Mouse (Mus musculus) hindbrain, embryonic 16.5 days (tissue): ENCODE data around the gene Nans. TPM values are rescaled to one million over a fixed set of nuclear protein-coding genes. Genes with fewer than 3 reads are reported as not detected.

ENCODE experiments used
- ATAC-seq: fragments of 200-750 bp; cut with Nextera tagmentation; 2 replicates; pipeline ENCODE4 v1.8.0; 2017; ENCODE audit warnings: moderate TSS enrichment, moderate library complexity
- H3K27ac ChIP-seq: fragments of 300-500 bp; sonication (generic); 2 replicates; pipeline ENCODE4 v1.5.1; 2014; ENCODE audit warnings: low read depth, mild to moderate bottlenecking, control low read depth, low read length, moderate library complexity
- H3K27me3 ChIP-seq: fragments of 300-500 bp; sonication (generic); replicated peaks from 2 replicates; pipeline ENCODE4 v1.6.1; 2014; ENCODE audit warnings: low read length; ENCODE audit not compliant: control insufficient read depth, insufficient read depth
- H3K36me3 ChIP-seq: fragments of 300-500 bp; sonication (generic); 2 replicates; pipeline ENCODE4 v1.6.1; 2014; ENCODE audit warnings: mild to moderate bottlenecking, low read length, moderate library complexity, mixed read lengths; ENCODE audit not compliant: control insufficient read depth, insufficient read depth
- H3K4me1 ChIP-seq: fragments of 300-500 bp; sonication (generic); 2 replicates; pipeline ENCODE4 v1.6.1; 2014; ENCODE audit warnings: low read depth, low read length; ENCODE audit not compliant: control insufficient read depth, insufficient read depth
- H3K4me2 ChIP-seq: fragments of 300-500 bp; sonication (generic); 2 replicates; pipeline ENCODE4 v1.6.1; 2014; ENCODE audit warnings: mild to moderate bottlenecking, low read length, control low read depth, moderate library complexity
- H3K4me3 ChIP-seq: fragments of 300-500 bp; sonication (generic); 2 replicates; pipeline ENCODE4 v1.5.1; 2014; ENCODE audit warnings: mild to moderate bottlenecking, low read length, control low read depth, moderate library complexity
- H3K9ac ChIP-seq: fragments of 300-500 bp; sonication (generic); 2 replicates; pipeline ENCODE4 v1.6.1; 2014; ENCODE audit warnings: low read depth, mild to moderate bottlenecking, control low read depth, low read length, moderate library complexity
- H3K9me3 ChIP-seq: fragments of 300-500 bp; sonication (generic); 2 replicates; pipeline ENCODE4 v1.6.1; 2014; ENCODE audit warnings: mild to moderate bottlenecking, low read length, moderate library complexity; ENCODE audit not compliant: control insufficient read depth
- WGBS: fragments of 180-500 bp; shearing (Covaris S2); extraction: QIAGEN DNeasy Blood & Tissue Kit; methylation state at CpG from one replicate; pipeline ENCODE4 v1.1.7; 2014; 5-methylcytosine and 5-hydroxymethylcytosine counted together
- polyA plus RNA-seq: library from polyadenylated mRNA; unstranded; fragments of >200 nt; fragmentation: Nextera tagmentation; extraction: Ambion mirVana; gene quantifications from 2 replicates; pipeline ENCODE4 v1.2.1, GENCODE M21; 2015

Nans gene
- polyA plus RNA-seq, 1 experiment from 2014 or later = 77.1 TPM

- Histone ChIP-seq H3K9me3 (no peaks in the 10 kb centered on the region), H3K27ac (no peak overlapping the region), H3K4me2 (no peak overlapping the region), H3K36me3 (peaks cover 22% of the 10 kb centered on the region), H3K9ac (no peak overlapping the region), H3K4me3 (no peak overlapping the region), H3K4me1 (no peaks in the 10 kb centered on the region), H3K27me3 (no peaks in the 10 kb centered on the region)
- WGBS = 86% methylated on average over 3 of the region's 3 CpGs
- ATAC-seq = 0 out of 2 replicates have a peak, but pooled peaks have one; percentile 27
Observed at GRCm38 (mm10) chr4:46465740-46466139, 23.3 kb upstream of the Nans start.

- H3K36me3 ChIP-seq = peaks cover 31% of the 10 kb centered on the region
Observed at GRCm38 (mm10) chr4:46475101-46475500, 13.9 kb upstream of the Nans start.

GRCm38 (mm10) chr4:46479081-46479480 lies 10.0 kb upstream of the Nans start:
- no peak for ATAC-seq
- no peaks in the 10 kb centered on the region for H3K9me3 ChIP-seq
- no peak overlapping the region for H3K9ac ChIP-seq
- no peak overlapping the region for H3K27ac ChIP-seq
- H3K27me3 ChIP-seq = no peaks in the 10 kb centered on the region
- WGBS = 100% methylated on average over 2 of the region's 2 CpGs
- H3K36me3 ChIP-seq = peaks cover 8% of the 10 kb centered on the region; the same call in 1 of the 2 replicates
- H3K4me3 ChIP-seq = no peak overlapping the region
- H3K4me2 ChIP-seq = no peak overlapping the region
- no peaks in the 10 kb centered on the region for H3K4me1 ChIP-seq

More at GRCm38 (mm10) chr4:46475101-46475500, 13.9 kb upstream of the Nans start:
- no peak overlapping the region for H3K9ac ChIP-seq
- no peaks in the 10 kb centered on the region for H3K27me3 ChIP-seq
- 93% methylated on average over 5 of the region's 5 CpGs for WGBS
- H3K4me2 ChIP-seq = no peak overlapping the region
- no peak for ATAC-seq
- H3K27ac ChIP-seq = no peak overlapping the region
- no peaks in the 10 kb centered on the region for H3K4me1 ChIP-seq
- no peak overlapping the region for H3K4me3 ChIP-seq
- no peaks in the 10 kb centered on the region for H3K9me3 ChIP-seq

- no peak overlapping the region for H3K4me3 ChIP-seq
- 65% methylated on average over 14 of the region's 14 CpGs for whole genome bisulfite sequencing
Observed at GRCm38 (mm10) chr4:46485696-46486417, 3.2 kb upstream of the Nans start.

GRCm38 (mm10) chr4:46487348-46487747 lies 1.7 kb upstream of the Nans start:
- no peaks in the 10 kb centered on the region for H3K36me3 ChIP-seq
- H3K27me3 ChIP-seq = no peaks in the 10 kb centered on the region
- H3K4me1 ChIP-seq = peaks cover 9% of the 10 kb centered on the region
- H3K9me3 ChIP-seq = no peaks in the 10 kb centered on the region
- no peak for ATAC-seq
- H3K4me3 ChIP-seq = no peak overlapping the region
- no peak overlapping the region for H3K9ac ChIP-seq
- H3K4me2 ChIP-seq = no peak overlapping the region
- 82% methylated on average over 5 of the region's 5 CpGs for WGBS
- no peak overlapping the region for H3K27ac ChIP-seq

More at GRCm38 (mm10) chr4:46485696-46486417, 3.2 kb upstream of the Nans start:
- Histone ChIP-seq H3K9ac (no peak overlapping the region), H3K9me3 (no peaks in the 10 kb centered on the region), H3K4me2 (no peak overlapping the region), H3K36me3 (no peaks in the 10 kb centered on the region), H3K27ac (no peak overlapping the region), H3K27me3 (no peaks in the 10 kb centered on the region), H3K4me1 (peaks cover 9% of the 10 kb centered on the region)
- no peak for ATAC-seq

GRCm38 (mm10) chr4:46493071-46493470 lies 4.0 kb downstream of the Nans start:
- peaks cover 12% of the 10 kb centered on the region for H3K36me3 ChIP-seq
- H3K4me3 ChIP-seq = no peak overlapping the region
- no peak overlapping the region for H3K4me2 ChIP-seq
- 95% methylated on average over 6 of the region's 6 CpGs for WGBS
- H3K9ac ChIP-seq = no peak overlapping the region
- peaks cover 9% of the 10 kb centered on the region for H3K4me1 ChIP-seq
- H3K27ac ChIP-seq = no peak overlapping the region
- no peak for ATAC-seq
- no peaks in the 10 kb centered on the region for H3K9me3 ChIP-seq
- no peaks in the 10 kb centered on the region for H3K27me3 ChIP-seq

- Histone ChIP-seq H3K27me3 (no peaks in the 10 kb centered on the region), H3K4me2 (no peak overlapping the region), H3K36me3 (peaks cover 15% of the 10 kb centered on the region), H3K4me3 (no peak overlapping the region), H3K9me3 (no peaks in the 10 kb centered on the region), H3K4me1 (peaks cover under 1% of the 10 kb centered on the region; the same call in 1 of the 2 replicates), H3K27ac (no peak overlapping the region), H3K9ac (no peak overlapping the region)
- ATAC-seq = no peak
- 91% methylated on average over 12 of the region's 12 CpGs for WGBS
Observed at GRCm38 (mm10) chr4:46495543-46495942, 6.5 kb downstream of the Nans start.

- Histone ChIP-seq H3K27me3 (no peaks in the 10 kb centered on the region), H3K4me2 (no peak overlapping the region), H3K4me3 (no peak overlapping the region), H3K4me1 (no peaks in the 10 kb centered on the region), H3K27ac (no peak overlapping the region), H3K36me3 (peaks cover 24% of the 10 kb centered on the region), H3K9me3 (no peaks in the 10 kb centered on the region), H3K9ac (no peak overlapping the region)
- ATAC-seq = no peak
- 48% methylated on average over 4 of the region's 4 CpGs for WGBS
Observed at GRCm38 (mm10) chr4:46497286-46497892, 8.3 kb downstream of the Nans start.

- ATAC-seq = no peak
- Histone ChIP-seq H3K36me3 (peaks cover 27% of the 10 kb centered on the region), H3K4me3 (no peak overlapping the region), H3K4me2 (no peak overlapping the region), H3K27ac (no peak overlapping the region), H3K9me3 (no peaks in the 10 kb centered on the region), H3K9ac (no peak overlapping the region), H3K4me1 (no peaks in the 10 kb centered on the region), H3K27me3 (no peaks in the 10 kb centered on the region)
- WGBS = 45% methylated on average over 3 of the region's 3 CpGs
Observed at GRCm38 (mm10) chr4:46498511-46498910, 9.5 kb downstream of the Nans start.
